Mouse (Mus musculus) CH12.LX (cell line): Measurements from ENCODE around the gene Nr5a2. TPM values are rescaled to one million over a fixed set of nuclear protein-coding genes. Genes with fewer than 3 reads are reported as not detected.

ENCODE experiments used
- DNase-seq: peaks from one replicate; pipeline ENCODE4 v3.0.0-alpha.2; 2013; ENCODE audit errors: extremely low read depth
- H3K27ac ChIP-seq: 2 replicates; pipeline ENCODE4 v1.5.1; 2012; ENCODE audit warnings: low read depth, mild to moderate bottlenecking, control low read depth, moderate library complexity; ENCODE audit not compliant: insufficient read depth
- H3K27me3 ChIP-seq: replicated peaks from 2 replicates; pipeline ENCODE3; 2012; ENCODE audit warnings: inconsistent platforms
- H3K36me3 ChIP-seq, 2 experiments: replicated peaks in 1 of 2; 2 replicates each; pipeline versions ENCODE3 to v1.6.1; 2012; ENCODE audit warnings: inconsistent platforms in 1 of 2, low read length in 1 of 2, mild to moderate bottlenecking in 1 of 2, mixed read lengths in 1 of 2, moderate library complexity in 1 of 2; ENCODE audit not compliant: control insufficient read depth in 1 of 2, insufficient read depth in 1 of 2
- H3K4me1 ChIP-seq, 2 experiments: 2 replicates each; pipeline ENCODE4 v1.6.1; 2012; ENCODE audit warnings: inconsistent platforms in 1 of 2, moderate library complexity in 1 of 2; ENCODE audit not compliant: insufficient read depth in 2 of 2, control insufficient read depth in 1 of 2
- H3K4me2 ChIP-seq: 2 replicates; pipeline ENCODE4 v1.6.1; 2012; ENCODE audit warnings: low read depth, mild to moderate bottlenecking, control low read depth; ENCODE audit not compliant: poor library complexity, insufficient read depth, severe bottlenecking
- H3K4me3 ChIP-seq, 3 experiments: fragments of 150-350 bp in 1 of 3; sonication (generic) in 1 of 3; replicated peaks in 1 of 3; 2 replicates each; pipeline versions ENCODE3 to v1.5.1; 2011 to 2012; ENCODE audit warnings: low read depth in 2 of 3, low read length in 2 of 3, mild to moderate bottlenecking in 2 of 3, moderate library complexity in 2 of 3, control low read depth in 1 of 3, improper control_type of control experiment in 1 of 3, inconsistent platforms in 1 of 3, mixed read lengths in 1 of 3; ENCODE audit not compliant: poor library complexity in 1 of 3
- H3K79me2 ChIP-seq: replicated peaks from 2 replicates; pipeline ENCODE4 v1.6.1; 2012; ENCODE audit warnings: mild to moderate bottlenecking, moderate library complexity; ENCODE audit not compliant: control insufficient read depth, poor library complexity, insufficient read depth, severe bottlenecking; ENCODE audit errors: extremely low read depth
- H3K9ac ChIP-seq: 2 replicates; pipeline ENCODE4 v1.6.1; 2012; ENCODE audit warnings: low read depth, mild to moderate bottlenecking, control low read depth, moderate library complexity; ENCODE audit not compliant: insufficient read depth
- H3K9me3 ChIP-seq: replicated peaks from 2 replicates; pipeline ENCODE3; 2012; ENCODE audit warnings: low read length, inconsistent platforms, mixed read lengths
- BHLHE40 ChIP-seq: IDR thresholded peaks from 2 replicates; pipeline ENCODE4 v1.6.1; 2011; ENCODE audit warnings: mild to moderate bottlenecking, low read depth, low read length, improper control_type of control experiment
- CHD1 ChIP-seq: IDR thresholded peaks from 2 replicates; pipeline ENCODE4 v1.6.1; 2012; ENCODE audit warnings: low read depth, low read length, improper control_type of control experiment, inconsistent platforms
- CTCF ChIP-seq, 2 experiments: IDR thresholded peaks in 1 of 2; conservative IDR thresholded peaks in 1 of 2; 2 replicates each; pipeline ENCODE4 v1.5.1; 2011 to 2012; ENCODE audit warnings: low read depth in 2 of 2, low read length in 2 of 2, improper control_type of control experiment in 1 of 2, inconsistent platforms in 1 of 2, mild to moderate bottlenecking in 1 of 2, moderate library complexity in 1 of 2
- IRF4 ChIP-seq: IDR thresholded peaks from 2 replicates; pipeline ENCODE4 v1.6.1; 2014; ENCODE audit warnings: low read depth, mild to moderate bottlenecking, inconsistent platforms, low read length, improper control_type of control experiment
- JUND ChIP-seq: conservative IDR thresholded peaks from 2 replicates; pipeline ENCODE4 v1.6.1; 2011; ENCODE audit warnings: low read depth, low read length, improper control_type of control experiment
- MAZ ChIP-seq: IDR thresholded peaks from 2 replicates; pipeline ENCODE4 v1.6.1; 2012; ENCODE audit warnings: low read depth, mild to moderate bottlenecking, inconsistent platforms, low read length, improper control_type of control experiment, moderate library complexity
- MEF2A ChIP-seq: IDR thresholded peaks from 2 replicates; pipeline ENCODE4 v1.6.1; 2014; ENCODE audit warnings: low read depth, mild to moderate bottlenecking, inconsistent platforms, low read length, improper control_type of control experiment, borderline replicate concordance
- NELFE ChIP-seq: IDR thresholded peaks from 2 replicates; pipeline ENCODE4 v1.6.1; 2011; ENCODE audit warnings: low read depth, low read length, improper control_type of control experiment
- NRF1 ChIP-seq: IDR thresholded peaks from 2 replicates; pipeline ENCODE4 v1.6.1; 2014; ENCODE audit warnings: low read depth, mild to moderate bottlenecking, inconsistent platforms, low read length, improper control_type of control experiment, moderate library complexity
- POLR2AphosphoS2 ChIP-seq: IDR thresholded peaks from 2 replicates; pipeline ENCODE4 v1.6.1; 2011; ENCODE audit warnings: low read depth, low read length, improper control_type of control experiment
- RAD21 ChIP-seq: IDR thresholded peaks from 2 replicates; pipeline ENCODE4 v1.6.1; 2011; ENCODE audit warnings: low read depth, mild to moderate bottlenecking, low read length, improper control_type of control experiment, moderate library complexity
- RCOR1 ChIP-seq: conservative IDR thresholded peaks from 2 replicates; pipeline ENCODE4 v1.6.1; 2012; ENCODE audit warnings: low read depth, mild to moderate bottlenecking, inconsistent platforms, low read length, improper control_type of control experiment
- SIN3A ChIP-seq: IDR thresholded peaks from 2 replicates; pipeline ENCODE4 v1.6.1; 2012; ENCODE audit warnings: low read length, improper control_type of control experiment, inconsistent platforms
- SMC3 ChIP-seq: IDR thresholded peaks from 2 replicates; pipeline ENCODE4 v1.6.1; 2011; ENCODE audit warnings: low read depth, low read length, improper control_type of control experiment
- TBP ChIP-seq: conservative IDR thresholded peaks from 2 replicates; pipeline ENCODE4 v1.6.1; 2011; ENCODE audit warnings: low read depth, low read length, improper control_type of control experiment
- TCF12 ChIP-seq: IDR thresholded peaks from 2 replicates; pipeline ENCODE4 v1.6.1; 2014; ENCODE audit warnings: low read depth, mild to moderate bottlenecking, inconsistent platforms, low read length, improper control_type of control experiment
- UBTF ChIP-seq: IDR thresholded peaks from 2 replicates; pipeline ENCODE4 v1.6.1; 2012; ENCODE audit warnings: low read depth, mild to moderate bottlenecking, inconsistent platforms, low read length, improper control_type of control experiment, moderate library complexity
- USF1 ChIP-seq: IDR thresholded peaks from 2 replicates; pipeline ENCODE4 v1.6.1; 2014; ENCODE audit warnings: low read depth, mild to moderate bottlenecking, inconsistent platforms, low read length, improper control_type of control experiment
- ZC3H11A ChIP-seq: IDR thresholded peaks from 2 replicates; pipeline ENCODE4 v1.6.1; 2012; ENCODE audit warnings: low read depth, mild to moderate bottlenecking, inconsistent platforms, low read length, improper control_type of control experiment
- ZKSCAN1 ChIP-seq: IDR thresholded peaks from 2 replicates; pipeline ENCODE4 v1.6.1; 2012; ENCODE audit warnings: low read depth, inconsistent platforms, low read length, improper control_type of control experiment, borderline replicate concordance
- dilution Hi-C: fragments of 300-500 bp; cut with MboI; formaldehyde crosslinking; loops from 2 replicates; pipeline ENCODE4 v1.14.3; 2020; ENCODE audit warnings: low sequenced_read_pairs; ENCODE audit not compliant: extremely low pct_unique_long_range_greater_than_20kb, extremely low pct_ligation_motif_present
- in situ Hi-C: fragments of 300-500 bp; cut with MboI; formaldehyde crosslinking; loops from 3 replicates; pipeline ENCODE4 v1.14.3; 2019; ENCODE audit warnings: low sequenced_read_pairs, low pct_ligation_motif_present, low pct_unique_long_range_greater_than_20kb, mixed read lengths
- polyA plus RNA-seq: library from polyadenylated mRNA; unstranded; fragments of >175 nt; gene quantifications from 2 replicates; pipeline ENCODE4 v1.2.1, GENCODE M21; 2012; ENCODE audit warnings: low read depth; ENCODE audit not compliant: insufficient read length
- total RNA-seq, 2 experiments: library from RNA; depleted of rRNA; stranded (reverse); fragments of 300-350 nt in 1 of 2; fragments of >200 nt in 1 of 2; gene quantifications; 2 replicates each; pipeline ENCODE4 v1.2.3; 2012 to 2014

Gene Nr5a2
- total and polyA plus RNA-seq, 3 experiments: 0.47 to 1.3 (median 0.77) TPM

- DNase-seq: no peak
- no peak overlapping the region for H3K4me2 ChIP-seq
- TF ChIP-seq ZC3H11A (no peak), MEF2A (no peak), RCOR1 (no peak), TCF12 (no peak)
- TF ChIP-seq, all 38 proteins: peak for 0
- Histone ChIP-seq H3K4me3 (no peak overlapping the region), H3K27ac (no peak overlapping the region), H3K9me3 (no peaks in the 10 kb centered on the region), H3K79me2 (no peaks in the 10 kb centered on the region), H3K9ac (no peak overlapping the region), H3K4me1 (peaks cover 0 to 4% of the 10 kb centered on the region in 2 experiments; a peak in 2 of 4 replicates), H3K36me3 (no peaks in the 10 kb centered on the region), H3K27me3 (peaks cover 9% of the 10 kb centered on the region)
- in situ Hi-C loops: no loop called here
- dilution Hi-C loops: no loop called here
Observed at GRCm38 (mm10) chr1:136947394-136948126, 12.7 kb downstream of the Nr5a2 start.

DNA sequence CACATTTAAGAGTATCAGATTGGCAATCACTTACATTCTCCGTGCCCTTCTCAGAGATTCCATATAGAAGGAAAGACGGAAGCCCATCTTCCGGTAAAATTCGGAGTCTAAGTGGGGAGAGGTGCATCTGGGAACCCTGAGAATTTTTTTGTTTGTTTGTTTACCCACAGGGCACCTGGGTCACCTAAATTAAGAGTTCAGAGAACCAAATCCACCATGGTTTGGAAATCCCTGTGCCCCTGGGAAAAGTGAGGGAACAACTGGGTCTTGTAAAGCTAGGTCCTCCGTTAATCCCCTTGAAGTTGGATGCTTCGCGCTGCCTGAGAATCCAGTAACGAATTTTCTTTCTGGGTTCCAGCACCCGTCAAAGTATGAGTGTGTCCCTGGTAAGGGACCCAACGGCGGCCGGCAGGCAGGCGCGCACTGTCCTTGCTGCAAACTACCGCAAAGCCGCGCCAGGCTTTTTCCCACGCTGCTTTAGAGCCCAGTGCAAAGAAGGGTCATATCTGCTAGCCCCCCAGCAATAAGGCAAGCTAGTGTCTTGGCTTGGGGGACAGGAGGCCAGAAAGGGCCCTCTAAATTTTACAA, 13.3 kb downstream of the Nr5a2 start:
- no peak for DNase-seq
- in situ Hi-C loops: no loop called here
- dilution Hi-C loops: no loop called here
- no peaks in the 10 kb centered on the region for H3K79me2 ChIP-seq
- H3K4me3 ChIP-seq: no peak overlapping the region
- TF ChIP-seq ZC3H11A: no peak
- no peak for TF ChIP-seq RCOR1
- TF ChIP-seq TCF12: no peak
- TF ChIP-seq MAZ: no peak
- no peak for TF ChIP-seq SIN3A
- TF ChIP-seq NELFE: no peak
- no peak for TF ChIP-seq CTCF (conservative IDR thresholded peaks at IDR 0.05 in 1 of 2, IDR thresholded peaks at IDR 0.05 in 1 of 2; ENCODE audit: low read depth in 2 of 2, low read length in 2 of 2)
- no peak for TF ChIP-seq TBP
- no peak for TF ChIP-seq USF1
- no peak for TF ChIP-seq CHD1
- TF ChIP-seq SMC3: no peak
- TF ChIP-seq ZKSCAN1: no peak
- TF ChIP-seq MEF2A: no peak
- TF ChIP-seq RAD21: no peak
- no peak for TF ChIP-seq UBTF
- TF ChIP-seq JUND: no peak
- no peak for TF ChIP-seq POLR2AphosphoS2
- TF ChIP-seq IRF4: no peak
- no peak for TF ChIP-seq NRF1
- no peak for TF ChIP-seq BHLHE40
- H3K27me3 ChIP-seq: peaks cover 9% of the 10 kb centered on the region
- no peak overlapping the region for H3K9ac ChIP-seq
- H3K4me2 ChIP-seq: no peak overlapping the region
- no peaks in the 10 kb centered on the region for H3K9me3 ChIP-seq
- H3K27ac ChIP-seq: no peak overlapping the region
- H3K36me3 ChIP-seq: no peaks in the 10 kb centered on the region
- peaks cover 0 to 4% of the 10 kb centered on the region in 2 experiments; a peak in 2 of 4 replicates for H3K4me1 ChIP-seq
